In the genomic region with DNA sequence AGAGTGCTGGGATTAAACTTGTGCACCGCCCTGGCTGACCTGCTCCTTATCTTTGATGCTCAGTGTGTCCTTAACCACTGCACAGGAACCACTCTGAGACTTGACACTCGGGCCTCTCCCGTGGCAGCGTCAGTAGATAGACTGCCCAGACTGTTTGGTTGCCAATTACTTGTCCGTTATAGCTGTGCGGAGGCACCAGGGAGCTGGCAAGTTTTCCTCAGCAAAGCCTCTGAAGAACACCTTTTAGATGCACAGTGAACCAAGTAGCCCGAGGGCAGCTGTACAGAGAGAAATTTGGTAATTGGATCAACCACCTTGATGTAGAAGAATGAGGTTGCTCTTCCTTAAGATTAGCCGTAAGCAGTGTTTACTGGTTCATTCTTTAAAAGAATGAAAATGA, we compare ENCODE assay signal across 23 mouse cellular contexts.
"Had no signal": no experiment of that assay in that cellular context is flagged by ENCODE, and none has a peak within 500 bp of the region (broad histone marks: within the 10 kb centered on the region; RNA-seq: fewer than 3 reads in every experiment).

No protein-coding gene starts in this region.

- DNase-seq: kidney, postnatal 25 days; layer of hippocampus, adult 9-11 months; liver; lung, adult 18-20 months; lung, postnatal 10 days; lung, postnatal 36 days; right cerebral cortex, adult 18-20 months; right cerebral cortex, postnatal 14 days; right cerebral cortex, postnatal 4 days; thymus, adult 2 months; thymus, postnatal 14 days; thymus, postnatal 4 days had no signal

- H3K27ac ChIP-seq: kidney, postnatal 0 days; layer of hippocampus, adult 2 months; limb, embryonic 10.5 days; limb, embryonic 13.5 days; liver, embryonic 12.5 days; liver, embryonic 15.5 days; lung, embryonic 15.5 days; midbrain, embryonic 13.5 days; neural tube, embryonic 12.5 days; neural tube, embryonic 15.5 days; stomach, postnatal 0 days had no signal

- ATAC-seq: liver, embryonic 12.5 days; midbrain, embryonic 13.5 days had no signal

- H3K4me2 ChIP-seq: limb, embryonic 13.5 days; liver, embryonic 12.5 days; liver, embryonic 15.5 days; lung, embryonic 15.5 days; midbrain, embryonic 13.5 days; neural tube, embryonic 12.5 days; neural tube, embryonic 15.5 days had no signal

- H3K36me3 ChIP-seq: limb, embryonic 10.5 days; limb, embryonic 13.5 days; liver, embryonic 12.5 days; liver, embryonic 15.5 days; lung, embryonic 15.5 days; midbrain, embryonic 13.5 days; neural tube, embryonic 12.5 days; neural tube, embryonic 15.5 days had no signal

- H3K9ac ChIP-seq: limb, embryonic 13.5 days; liver, embryonic 12.5 days; liver, embryonic 15.5 days; lung, embryonic 15.5 days; midbrain, embryonic 13.5 days; neural tube, embryonic 12.5 days; neural tube, embryonic 15.5 days had no signal

- H3K4me3 ChIP-seq: layer of hippocampus, adult 2 months; limb, embryonic 10.5 days; limb, embryonic 13.5 days; liver, embryonic 12.5 days; liver, embryonic 15.5 days; lung, embryonic 15.5 days; midbrain, embryonic 13.5 days; neural tube, embryonic 12.5 days; neural tube, embryonic 15.5 days had no signal

- H3K4me1 ChIP-seq: limb, embryonic 13.5 days; liver, embryonic 12.5 days; liver, embryonic 15.5 days; lung, embryonic 15.5 days; midbrain, embryonic 13.5 days; neural tube, embryonic 12.5 days; neural tube, embryonic 15.5 days had no signal

- H3K27me3 ChIP-seq: limb, embryonic 13.5 days; liver, embryonic 12.5 days; liver, embryonic 15.5 days; lung, embryonic 15.5 days; midbrain, embryonic 13.5 days; neural tube, embryonic 12.5 days; neural tube, embryonic 15.5 days had no signal

- H3K9me3 ChIP-seq: limb, embryonic 10.5 days; limb, embryonic 13.5 days; liver, embryonic 12.5 days; liver, embryonic 15.5 days; lung, embryonic 15.5 days; midbrain, embryonic 13.5 days; neural tube, embryonic 12.5 days; neural tube, embryonic 15.5 days had no signal
